Mouse (Mus musculus): ENCODE data around the gene 4930426L09Rik.
"Not testable (repeated sequence)": the region's sequence is repeated elsewhere in the genome, so short reads cannot be mapped to it uniquely, and the experiment has no call there.

The 4930426L09Rik gene

GRCm38 (mm10) chr2:19004801-19005200 is 6.7 kb downstream of the 4930426L09Rik start:
- in situ Hi-C loops (cut with MboI, MseI) = loop anchor here in 1 of 2 experiments (5.0 kb wide), 1 partner anchor 42 kb away; no protein-coding TSS in a partner anchor

GRCm38 (mm10) chr2:19006124-19006523 is 8.0 kb downstream of the 4930426L09Rik start:
- in situ Hi-C loops (cut with MboI, MseI) = no loop called here

GRCm38 (mm10) chr2:19007580-19007979 is 9.4 kb downstream of the 4930426L09Rik start:
- in situ Hi-C loops (cut with MboI, MseI) = no loop called here

GRCm38 (mm10) chr2:19010541-19010940 is 12.4 kb downstream of the 4930426L09Rik start:
- in situ Hi-C loops (cut with MboI, MseI) = not testable (repeated sequence)

DNA sequence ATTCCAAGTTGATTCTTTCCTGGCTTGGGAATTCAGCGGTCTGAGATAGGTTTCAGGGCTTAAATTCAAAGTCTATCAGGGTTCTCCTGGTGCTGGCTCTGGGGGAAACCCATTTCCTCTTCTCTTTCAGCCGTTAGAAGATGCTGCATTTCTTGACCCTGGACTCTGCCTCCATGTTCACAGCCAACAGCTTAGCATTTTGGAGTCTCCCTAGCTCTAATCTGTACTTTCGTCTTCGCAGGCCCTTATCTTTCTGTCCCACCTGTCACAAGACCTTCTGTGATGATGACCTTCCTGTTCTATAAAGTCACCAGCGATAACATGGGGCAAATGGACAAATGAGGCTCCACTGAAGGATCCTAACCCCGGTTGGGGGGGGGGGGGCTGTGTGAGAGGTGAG is 13.3 kb downstream of the 4930426L09Rik start:
- in situ Hi-C loops (cut with MboI, MseI) = no loop called here

DNA sequence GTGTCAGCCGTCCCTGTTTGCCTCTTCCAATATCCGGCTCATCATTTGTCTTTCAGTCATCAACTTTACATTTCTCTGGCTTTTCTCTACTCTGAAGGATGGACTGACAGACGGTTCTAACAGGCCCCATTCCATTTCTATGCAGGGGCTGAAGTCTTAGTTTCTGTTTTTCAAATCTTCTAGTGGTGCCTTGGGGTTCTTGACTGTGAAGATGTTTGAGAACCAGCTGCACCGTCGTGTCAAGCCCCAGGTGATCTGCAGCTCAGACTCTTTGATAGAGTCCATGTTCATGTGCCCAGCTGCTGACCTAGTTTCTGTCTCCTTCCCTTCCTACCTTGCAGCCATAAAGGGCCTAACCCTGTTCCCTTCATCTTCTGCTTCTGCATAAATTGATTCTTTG is 18.2 kb downstream of the 4930426L09Rik start:
- in situ Hi-C loops (cut with MboI, MseI) = no loop called here

GRCm38 (mm10) chr2:19016839-19017238 is 18.7 kb downstream of the 4930426L09Rik start:
- in situ Hi-C loops (cut with MboI, MseI) = no loop called here

GRCm38 (mm10) chr2:19018034-19018433 is 19.9 kb downstream of the 4930426L09Rik start:
- in situ Hi-C loops (cut with MboI, MseI) = no loop called here

DNA sequence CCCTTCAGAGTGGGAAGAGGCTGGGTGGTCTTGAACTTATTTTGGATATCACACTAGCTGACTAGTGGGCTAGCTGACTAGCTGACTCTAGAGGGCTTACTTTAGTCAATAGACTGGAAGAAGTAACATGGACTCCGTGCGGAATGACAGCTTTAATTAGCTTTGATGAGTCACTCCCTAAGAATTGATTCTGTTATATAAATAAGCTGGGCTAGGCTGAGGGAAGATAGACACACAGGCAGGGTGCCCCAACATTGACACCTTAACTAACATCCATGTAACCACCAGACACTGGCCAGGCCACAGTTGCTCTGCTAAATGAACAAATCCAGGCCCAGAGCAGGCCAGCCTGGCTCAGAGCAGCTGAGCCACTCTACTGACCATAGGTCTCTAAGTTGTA is 26.7 kb downstream of the 4930426L09Rik start:
- in situ Hi-C loops (cut with MboI, MseI) = no loop called here

DNA sequence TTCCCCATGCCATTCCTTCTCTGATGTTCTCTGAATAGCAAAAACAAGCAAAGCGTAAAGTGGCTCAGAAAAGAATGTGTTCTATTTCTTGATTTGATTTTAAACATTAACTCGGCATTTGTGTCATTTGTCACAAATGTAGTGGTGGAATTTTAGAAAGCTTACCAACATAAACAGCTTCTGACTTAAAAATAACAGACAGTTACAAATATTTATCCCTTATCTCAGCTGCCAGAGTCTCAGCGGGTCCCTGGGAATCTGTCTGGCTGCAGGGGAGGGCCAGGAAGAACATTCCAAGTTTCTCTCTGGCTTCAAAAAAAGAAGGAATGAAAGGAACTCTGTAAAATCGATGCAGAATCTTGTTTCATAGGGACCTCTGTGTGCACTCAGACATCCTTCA is 39.3 kb downstream of the 4930426L09Rik start:
- in situ Hi-C loops (cut with MboI, MseI) = no loop called here

GRCm38 (mm10) chr2:19037907-19038570 is 39.9 kb downstream of the 4930426L09Rik start:
- in situ Hi-C loops (cut with MboI, MseI) = no loop called here

GRCm38 (mm10) chr2:19048225-19048624 is 50.1 kb downstream of the 4930426L09Rik start:
- in situ Hi-C loops (cut with MboI, MseI) = loop anchor here in 1 of 2 experiments (5.0 kb wide), 1 partner anchor 1651 kb away; no protein-coding TSS in a partner anchor

- in situ Hi-C loops (cut with MboI, MseI) = loop anchor here in 1 of 2 experiments (5.0 kb wide), 1 partner anchor 1652 kb away; no protein-coding TSS in a partner anchor
Observed at GRCm38 (mm10) chr2:19049341-19049740, 51.2 kb downstream of the 4930426L09Rik start.

Measured in T-helper 17 cell (primary cell).